Mouse (Mus musculus): ENCODE data around the gene Lypd6b. TPM values are rescaled to one million over a fixed set of nuclear protein-coding genes. Genes with fewer than 3 reads are reported as not detected.
A peak's percentile ranks its signal among the peaks of the same experiment; 100 is the strongest.

Lypd6b gene
- total RNA-seq, 1 experiment from 2014 or later: 4.7 TPM

GRCm38 (mm10) chr2:49764331-49764946 lies 23.0 kb upstream of the Lypd6b start:
- peak; percentile 93 for ATAC-seq (replicated peaks; ENCODE audit: low read depth, poor library complexity, severe bottlenecking)

DNA sequence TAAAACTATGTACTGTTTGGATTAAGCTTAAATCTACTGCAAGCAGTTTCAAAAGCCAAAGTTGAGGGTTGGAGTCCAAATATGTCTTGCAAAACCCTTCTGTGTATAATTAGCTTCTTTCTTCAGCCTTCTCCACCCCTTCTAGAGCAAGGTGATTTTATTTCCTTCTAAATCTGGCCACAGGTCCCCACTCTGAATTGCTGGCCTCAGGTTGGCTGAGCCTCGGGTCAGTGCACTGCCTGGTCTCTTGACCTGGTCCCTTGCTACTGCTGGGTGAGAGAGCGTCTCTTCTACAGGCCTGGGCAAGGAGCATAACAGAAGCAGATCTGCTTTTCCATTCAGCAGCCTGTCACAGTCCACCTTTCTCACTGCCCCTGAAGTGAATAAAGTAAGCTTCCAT lies 18.6 kb upstream of the Lypd6b start:
- no peak for ATAC-seq (replicated peaks; ENCODE audit: low read depth, poor library complexity, severe bottlenecking)

GRCm38 (mm10) chr2:49770440-49770839 lies 17.0 kb upstream of the Lypd6b start:
- no peak for ATAC-seq (replicated peaks; ENCODE audit: low read depth, poor library complexity, severe bottlenecking)

GRCm38 (mm10) chr2:49771172-49771571 lies 16.3 kb upstream of the Lypd6b start:
- ATAC-seq (replicated peaks; ENCODE audit: low read depth, poor library complexity, severe bottlenecking): peak; percentile 82

DNA sequence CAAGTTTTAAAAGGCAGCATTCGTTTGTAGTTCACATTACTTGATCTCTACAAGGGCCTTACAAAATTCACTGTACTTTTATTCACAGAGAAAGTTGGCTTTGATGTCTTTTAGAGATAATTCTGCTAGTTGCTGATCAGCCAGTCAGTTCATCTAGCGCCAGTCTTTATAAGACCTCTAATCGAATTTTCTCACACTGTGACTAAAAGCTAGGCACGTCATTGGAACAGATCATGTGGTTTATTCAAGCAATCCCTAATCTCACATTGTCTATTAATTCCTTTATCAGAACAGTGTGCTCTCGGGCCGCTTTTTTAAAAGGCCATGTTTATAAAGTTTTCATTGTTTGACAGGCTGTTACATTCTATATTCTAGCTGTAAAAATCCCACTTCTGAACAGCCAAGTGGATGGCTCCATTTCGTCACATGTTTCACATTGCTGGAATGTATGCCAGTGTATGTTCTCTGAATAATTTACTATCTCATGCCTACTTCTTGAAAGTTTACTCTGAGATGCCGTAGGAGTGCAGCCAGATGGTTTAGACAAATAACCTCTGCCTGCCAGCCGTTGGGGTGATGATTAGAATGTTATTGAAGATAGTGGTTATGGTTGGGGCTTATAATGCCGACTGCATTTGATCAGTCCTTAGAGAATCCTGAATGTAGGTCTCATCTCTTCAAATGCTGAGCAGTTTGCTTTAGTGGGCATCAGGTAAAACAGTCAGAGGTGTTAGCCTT lies 14.1 kb upstream of the Lypd6b start:
- ATAC-seq (replicated peaks; ENCODE audit: low read depth, poor library complexity, severe bottlenecking): peak; percentile 27; the same call in 1 of the 2 replicates

GRCm38 (mm10) chr2:49774180-49774579 lies 13.3 kb upstream of the Lypd6b start:
- ATAC-seq (replicated peaks; ENCODE audit: low read depth, poor library complexity, severe bottlenecking): no peak

GRCm38 (mm10) chr2:49775187-49775586 lies 12.3 kb upstream of the Lypd6b start:
- ATAC-seq (replicated peaks; ENCODE audit: low read depth, poor library complexity, severe bottlenecking): no peak

- ATAC-seq (replicated peaks; ENCODE audit: low read depth, poor library complexity, severe bottlenecking): no peak
Observed at GRCm38 (mm10) chr2:49775735-49776134, 11.8 kb upstream of the Lypd6b start.

- ATAC-seq (replicated peaks; ENCODE audit: low read depth, poor library complexity, severe bottlenecking): no peak
Observed at GRCm38 (mm10) chr2:49776407-49776806, 11.1 kb upstream of the Lypd6b start.

GRCm38 (mm10) chr2:49788051-49788418 lies 547 bp downstream of the Lypd6b start:
- no peak; the same call in 1 of the 2 replicates for ATAC-seq (replicated peaks; ENCODE audit: low read depth, poor library complexity, severe bottlenecking)

DNA sequence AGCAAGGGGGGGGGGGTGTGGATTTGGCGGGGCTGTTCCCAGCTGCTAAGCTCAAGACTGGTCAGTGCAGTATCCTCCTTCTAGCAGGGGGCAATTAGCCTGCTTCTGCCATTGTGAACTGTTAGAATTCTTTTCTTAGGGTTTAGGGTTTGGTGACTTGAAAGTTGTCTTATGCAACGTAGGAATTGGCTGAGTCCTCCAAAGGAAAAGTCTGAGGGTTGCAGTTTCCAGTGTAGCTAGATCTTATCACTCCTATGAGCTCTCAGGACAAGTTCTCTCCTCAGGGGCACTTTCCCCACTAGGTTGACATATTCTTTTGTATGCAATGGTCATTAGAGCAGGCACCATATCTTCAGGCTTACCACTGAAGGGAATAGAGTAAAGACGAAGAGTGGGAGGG lies 1.2 kb downstream of the Lypd6b start:
- ATAC-seq (replicated peaks; ENCODE audit: low read depth, poor library complexity, severe bottlenecking): no peak

GRCm38 (mm10) chr2:49789078-49789477 lies 1.6 kb downstream of the Lypd6b start:
- ATAC-seq (replicated peaks; ENCODE audit: low read depth, poor library complexity, severe bottlenecking): no peak

DNA sequence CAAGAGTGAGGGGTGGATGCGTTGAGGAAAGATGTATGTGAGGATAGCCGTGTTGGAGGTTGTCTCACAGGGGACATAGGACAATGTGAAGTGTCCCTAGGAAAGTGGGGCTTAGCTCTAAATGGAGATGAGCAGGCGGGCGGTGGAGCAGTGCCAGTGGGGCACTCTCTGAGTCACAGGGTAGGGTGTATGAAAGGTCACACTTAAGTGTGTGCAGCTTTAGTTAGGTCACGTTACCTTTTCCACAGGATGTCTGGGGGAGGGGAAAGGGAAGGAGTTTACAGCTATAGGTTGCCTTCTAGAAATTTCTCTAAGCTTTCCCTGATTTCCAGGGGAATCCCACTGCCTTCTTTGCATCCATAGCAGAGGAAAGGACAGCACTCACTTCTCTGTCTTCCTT lies 2.0 kb downstream of the Lypd6b start:
- ATAC-seq (replicated peaks; ENCODE audit: low read depth, poor library complexity, severe bottlenecking): no peak

DNA sequence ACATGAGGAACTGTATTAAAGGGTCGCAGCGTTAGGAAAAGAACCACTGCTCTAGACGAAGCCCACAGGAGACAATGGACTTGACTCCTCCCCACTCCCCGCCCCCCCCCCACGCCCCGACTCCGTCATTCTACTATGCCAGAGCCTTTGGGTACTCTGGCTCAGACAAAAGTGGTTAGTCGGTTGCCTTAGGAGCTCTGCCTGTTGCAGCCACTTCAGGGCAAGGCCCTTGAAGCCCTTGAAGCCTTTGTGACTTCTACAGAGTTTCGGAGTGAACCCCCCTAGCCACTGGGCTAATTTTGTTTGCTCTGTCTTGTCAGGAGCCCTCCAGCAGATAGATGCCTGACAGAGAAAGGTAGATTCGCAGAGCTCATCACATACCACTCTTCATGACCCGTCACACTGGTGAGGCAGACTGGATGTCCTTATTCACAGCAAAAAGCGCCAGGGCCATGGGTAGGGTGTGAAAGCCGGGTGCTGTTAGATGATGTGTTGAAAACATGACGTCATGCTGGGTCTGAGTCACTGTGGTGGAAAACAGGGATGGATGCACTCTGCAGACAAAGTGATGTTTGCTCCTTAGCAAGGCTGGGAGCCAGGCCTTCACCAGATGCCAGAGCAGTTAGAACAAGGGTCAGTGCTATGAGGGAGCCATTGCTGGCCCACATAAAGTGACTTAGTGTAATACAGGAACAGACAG lies 10.1 kb downstream of the Lypd6b start:
- no peak for ATAC-seq (replicated peaks; ENCODE audit: low read depth, poor library complexity, severe bottlenecking)

DNA sequence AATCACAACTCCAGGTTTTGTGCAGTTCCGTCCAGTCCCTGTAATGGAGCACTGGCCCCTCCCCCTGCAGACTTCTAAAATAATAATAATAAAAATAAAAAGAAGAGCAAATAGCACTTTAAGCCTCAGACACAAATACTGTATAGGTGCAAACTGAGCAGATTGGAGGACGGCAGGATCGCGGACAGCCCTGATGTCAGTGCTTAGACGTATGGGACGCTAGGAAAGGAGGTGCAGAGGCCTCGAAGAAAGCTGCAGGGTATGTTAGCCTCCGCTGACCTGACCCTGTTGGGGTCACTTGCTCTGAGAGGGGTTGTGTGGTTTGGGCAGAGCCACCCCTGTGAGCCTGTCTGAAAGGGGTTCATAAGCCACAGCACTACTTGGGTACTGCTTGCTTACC lies 17.0 kb downstream of the Lypd6b start:
- ATAC-seq (replicated peaks; ENCODE audit: low read depth, poor library complexity, severe bottlenecking): no peak

GRCm38 (mm10) chr2:49805736-49806371 lies 18.4 kb downstream of the Lypd6b start:
- no peak for ATAC-seq (replicated peaks; ENCODE audit: low read depth, poor library complexity, severe bottlenecking)

DNA sequence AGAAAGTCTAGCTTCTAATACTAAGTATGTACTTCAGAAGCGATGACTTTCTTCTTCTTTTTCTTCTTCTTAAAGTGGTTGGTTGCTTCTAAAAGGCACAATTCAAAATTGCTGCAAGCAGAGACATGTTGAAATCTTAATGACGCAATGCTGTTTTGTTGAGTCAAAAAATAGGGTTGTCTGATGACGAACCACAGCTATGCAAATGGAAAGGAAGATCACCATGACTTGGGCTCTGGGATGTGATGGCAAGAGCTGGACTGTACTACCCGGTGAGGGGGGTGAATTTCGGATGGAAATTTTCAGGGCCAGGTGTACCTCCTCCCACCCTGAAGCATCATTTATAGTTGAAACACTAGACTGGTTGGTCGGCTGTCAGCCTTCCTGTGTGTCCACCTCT lies 22.0 kb downstream of the Lypd6b start:
- no peak for ATAC-seq (replicated peaks; ENCODE audit: low read depth, poor library complexity, severe bottlenecking)

DNA sequence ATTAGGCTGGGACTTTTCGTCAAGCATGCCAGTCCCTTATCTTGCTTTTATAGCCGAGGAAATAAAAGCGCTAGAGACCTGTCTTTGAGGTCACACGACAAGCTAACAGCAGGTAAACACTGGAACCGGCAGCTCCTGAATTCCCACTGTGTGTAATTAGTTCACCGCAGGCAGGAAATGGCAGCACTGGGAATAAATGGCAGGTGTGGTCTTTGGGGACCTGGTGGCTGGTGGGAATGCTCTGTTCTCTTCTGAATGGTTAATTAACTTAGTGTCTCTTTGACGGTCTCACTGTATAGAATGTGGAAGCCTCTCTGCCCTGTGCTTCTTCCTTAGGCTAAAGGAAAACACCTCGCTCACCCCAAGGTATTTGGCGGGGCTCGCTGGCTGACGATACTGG lies 23.9 kb downstream of the Lypd6b start:
- no peak for ATAC-seq (replicated peaks; ENCODE audit: low read depth, poor library complexity, severe bottlenecking)

DNA sequence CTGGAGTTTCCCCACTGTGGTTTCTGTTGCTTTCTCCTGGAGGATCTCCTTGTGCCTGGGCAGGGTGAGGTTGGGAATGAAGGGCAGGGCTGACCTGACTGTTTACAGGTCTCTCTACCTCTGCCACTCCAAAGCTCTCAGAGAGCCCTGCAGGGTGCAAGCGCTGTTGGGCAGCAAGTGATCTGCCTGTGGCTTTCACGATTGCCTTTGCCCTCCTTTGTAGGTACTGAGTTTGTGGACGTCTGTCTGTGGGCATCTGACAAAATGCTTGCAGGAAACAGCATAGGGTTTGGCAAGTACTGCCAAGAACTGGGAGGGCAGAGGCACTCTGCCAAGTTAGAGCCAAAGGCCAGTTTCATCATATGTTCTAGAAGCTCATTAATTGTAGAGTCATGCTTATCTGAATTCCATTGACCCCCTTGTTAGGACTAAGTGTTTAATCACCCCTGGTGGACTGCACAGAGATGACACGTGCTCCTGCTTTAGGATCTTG lies 24.4 kb downstream of the Lypd6b start:
- ATAC-seq (replicated peaks; ENCODE audit: low read depth, poor library complexity, severe bottlenecking): peak; percentile 52

DNA sequence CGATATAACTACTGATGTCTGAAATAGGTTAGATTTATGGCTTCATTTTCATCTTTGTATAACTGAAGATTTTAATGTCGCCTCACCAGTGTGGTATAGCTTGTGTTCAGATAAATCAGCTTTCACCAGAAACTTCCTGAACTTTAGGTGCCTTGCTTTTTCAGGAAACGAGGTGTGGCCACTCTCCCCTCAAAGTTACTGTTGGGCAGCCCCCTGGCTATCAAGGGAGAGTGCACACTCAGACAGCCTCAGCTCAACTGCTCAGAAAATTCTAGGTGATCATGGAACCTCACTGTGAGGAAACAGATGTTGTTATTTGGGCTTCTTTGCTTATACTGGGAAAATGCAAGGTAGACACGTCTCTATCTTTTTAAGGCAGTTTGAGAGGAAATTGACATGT lies 25.7 kb downstream of the Lypd6b start:
- ATAC-seq (replicated peaks; ENCODE audit: low read depth, poor library complexity, severe bottlenecking): no peak

DNA sequence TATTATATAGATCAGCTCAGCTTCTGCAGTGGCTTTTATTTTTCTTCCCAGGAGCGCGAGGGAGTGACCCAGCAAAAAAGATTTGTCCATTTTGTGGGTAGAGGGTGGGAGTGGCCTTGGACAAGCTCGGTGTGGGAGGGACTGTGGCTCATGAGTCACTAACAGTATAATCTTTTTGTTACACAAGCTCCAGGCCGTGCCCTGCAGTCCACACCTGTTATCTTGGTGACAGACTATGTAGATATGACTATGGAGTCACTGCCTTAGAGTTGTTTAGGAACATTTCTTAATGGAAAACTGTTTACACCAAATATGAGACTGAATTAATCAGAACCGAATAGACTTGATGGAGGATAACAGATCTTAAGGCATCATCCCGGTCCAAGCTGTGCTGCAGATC lies 26.5 kb downstream of the Lypd6b start:
- peak; percentile 69 for ATAC-seq (replicated peaks; ENCODE audit: low read depth, poor library complexity, severe bottlenecking)
